Mouse (Mus musculus) embryo, embryonic 11 days (tissue): ENCODE results near the gene Upk2.
A peak's percentile ranks its signal among the peaks of the same experiment; 100 is the strongest.

ENCODE experiments used
- DNase-seq: peaks from one replicate; pipeline ENCODE4 v3.0.0-alpha.2; 2015

The Upk2 gene

DNA sequence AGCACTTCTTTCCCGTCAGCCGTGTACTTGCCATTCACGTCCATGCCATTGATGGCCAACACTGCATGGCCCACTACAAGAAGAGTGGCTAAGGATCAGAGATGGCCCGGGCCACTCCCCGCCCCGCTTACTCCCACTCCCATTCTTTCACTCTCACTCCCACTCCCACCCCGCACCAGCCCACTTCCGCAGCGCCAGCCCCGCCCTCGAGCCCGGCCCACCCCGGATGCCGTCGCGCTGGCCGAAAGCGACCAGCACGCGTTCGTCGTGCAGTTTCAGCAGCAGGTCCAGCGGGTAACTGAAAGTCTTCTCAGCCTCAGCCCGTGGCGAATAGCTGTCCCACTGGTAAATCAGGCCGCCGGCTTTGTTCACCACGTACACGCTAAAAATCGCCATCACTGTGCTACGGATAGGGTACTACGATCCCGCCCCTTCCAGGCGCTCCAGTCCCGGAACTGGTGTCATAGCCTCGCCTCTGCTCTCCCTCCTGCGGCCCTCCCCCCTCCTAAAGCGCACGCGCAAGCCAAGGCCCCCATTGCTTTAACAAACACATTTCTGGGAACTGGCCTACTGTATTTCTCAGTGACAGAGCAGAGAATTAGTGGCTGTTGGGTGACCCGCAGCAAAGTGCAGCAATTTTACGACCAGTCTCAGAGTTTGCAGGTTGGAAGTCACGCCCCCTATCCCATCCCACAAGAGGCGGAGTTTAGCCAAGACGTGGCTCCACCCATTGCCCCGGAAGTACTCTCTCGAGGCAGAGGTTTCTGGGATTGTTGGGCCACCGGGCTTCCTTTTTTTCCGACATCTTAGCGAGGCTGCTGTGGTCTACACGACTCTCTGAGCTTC, 47.6 kb downstream of the Upk2 start, which contains the start of the genes Rps25 and Trappc4:
TSS of gene Rps25 (plus strand) at position 234 of the 846 bp plus-strand sequence.
TSS of gene Trappc4 (minus strand) at position 695 of the 846 bp plus-strand sequence.
- peak; percentile 96 for DNase-seq

DNA sequence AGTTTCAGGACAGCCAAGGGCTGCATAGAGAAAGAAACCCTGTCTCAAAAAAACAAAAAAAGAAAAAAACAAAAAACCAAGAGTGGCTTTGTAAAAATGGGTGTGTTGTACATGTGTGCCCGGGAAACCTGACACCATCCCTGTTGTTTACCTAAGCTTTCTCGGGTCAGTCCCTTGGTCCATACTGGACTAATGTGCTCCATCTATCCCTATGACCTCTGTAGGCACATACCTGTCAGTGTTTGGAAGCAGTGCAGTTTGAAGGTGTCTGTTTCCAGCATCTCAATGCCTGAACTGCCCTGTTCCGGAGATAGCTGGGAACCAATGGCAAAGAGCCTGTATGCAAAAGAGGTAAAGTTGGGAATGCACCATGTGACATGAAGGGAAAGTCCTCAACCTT, 49.8 kb downstream of the Upk2 start:
- DNase-seq, result no peak
